8 mouse cellular contexts compared by ENCODE assay signal in genomic region chr2:146958951-146959821, GRCm38 (mm10). TPM values are rescaled to one million over a fixed set of nuclear protein-coding genes. Genes with fewer than 3 reads are reported as not detected.
DNase-seq lines count a peak whose midpoint lies in the region; ATAC-seq lines count a peak whose summit lies in the region.

No protein-coding gene starts in this region.

- H3K9ac ChIP-seq in heart, embryonic 14.5 days (ENCODE audit: low read length): peak overlapping the region; percentile 27; the same call in 1 of the 2 replicates
- H3K9ac ChIP-seq in liver, embryonic 11.5 days (ENCODE audit: low read depth, low read length): no peak overlapping the region

- H3K36me3 ChIP-seq in forebrain, embryonic 10.5 days (replicated peaks): peaks cover 6% of the 10 kb centered on the region; the same call in 1 of the 2 replicates
- H3K36me3 ChIP-seq in heart, embryonic 14.5 days (ENCODE audit: control insufficient read depth, insufficient read depth, low read length): no peaks in the 10 kb centered on the region
- H3K36me3 ChIP-seq in liver, embryonic 11.5 days (ENCODE audit: control insufficient read depth, insufficient read depth, low read length): peaks cover 2% of the 10 kb centered on the region; the same call in 1 of the 2 replicates
- peaks cover 2% of the 10 kb centered on the region; the same call in 1 of the 2 replicates for H3K36me3 ChIP-seq in splenic B cell, adult 2 months (ENCODE audit: control insufficient read depth, insufficient read depth, low read length, poor library complexity, severe bottlenecking)

- peak overlapping the region; percentile 35 for H3K4me3 ChIP-seq in forebrain, embryonic 10.5 days
- H3K4me3 ChIP-seq in heart, embryonic 14.5 days (ENCODE audit: control insufficient read depth in 1 of 2, insufficient read depth in 1 of 2, low read depth in 1 of 2, low read length in 2 of 2): peak overlapping the region; percentile 20 to 29; a peak in 3 of 4 replicates
- 0 out of 2 replicates have a peak overlapping the region, but pooled peaks have one; percentile 14 for H3K4me3 ChIP-seq in liver, embryonic 11.5 days (ENCODE audit: low read depth, low read length)

- peaks cover 74% of the 10 kb centered on the region for H3K27me3 ChIP-seq in forebrain, embryonic 10.5 days (ENCODE audit: poor library complexity, severe bottlenecking)
- H3K27me3 ChIP-seq in heart, embryonic 14.5 days (ENCODE audit: control insufficient read depth, insufficient read depth, low read length): no peaks in the 10 kb centered on the region
- no peaks in the 10 kb centered on the region for H3K27me3 ChIP-seq in liver, embryonic 11.5 days (replicated peaks; ENCODE audit: control insufficient read depth, insufficient read depth, low read length)
- no peaks in the 10 kb centered on the region for H3K27me3 ChIP-seq in splenic B cell, adult 2 months (ENCODE audit: control insufficient read depth, insufficient read depth, low read length, poor library complexity, severe bottlenecking)

- peak; percentile 84 for ATAC-seq in CD4-positive, CD25-positive, alpha-beta regulatory T cell, adult 4 months
- peak; percentile 35; the same call in 1 of the 2 replicates for ATAC-seq in heart, embryonic 14.5 days (ENCODE audit: insufficient number of reproducible peaks, insufficient read depth, low FRiP score, low read depth)
- peak; percentile 79 for ATAC-seq in liver, embryonic 11.5 days (replicated peaks; ENCODE audit: low FRiP score)

- H3K27ac ChIP-seq in forebrain, embryonic 10.5 days: peak overlapping the region; percentile 45
- no peak overlapping the region for H3K27ac ChIP-seq in heart, embryonic 14.5 days (replicated peaks in 1 of 2; ENCODE audit: control insufficient read depth in 1 of 2, insufficient read depth in 1 of 2, low read depth in 2 of 2, low read length in 2 of 2)
- no peak overlapping the region for H3K27ac ChIP-seq in liver, embryonic 11.5 days (ENCODE audit: low read depth, low read length)

- peaks cover 34% of the 10 kb centered on the region for H3K4me1 ChIP-seq in forebrain, embryonic 10.5 days
- H3K4me1 ChIP-seq in heart, embryonic 14.5 days (ENCODE audit: control insufficient read depth in 2 of 2, insufficient read depth in 2 of 2, low read length in 2 of 2): no peaks in the 10 kb centered on the region
- H3K4me1 ChIP-seq in liver, embryonic 11.5 days (replicated peaks; ENCODE audit: control insufficient read depth, insufficient read depth, low read length): no peaks in the 10 kb centered on the region

- under 1% methylated on average over 21 of the region's 21 CpGs for WGBS in forebrain, embryonic 10.5 days
- 4% methylated on average over 21 of the region's 21 CpGs for WGBS in heart, embryonic 14.5 days
- 4% methylated on average over 21 of the region's 21 CpGs for WGBS in liver, embryonic 11.5 days

- H3K4me2 ChIP-seq in heart, embryonic 14.5 days (ENCODE audit: low read length): peak overlapping the region; percentile 68
- H3K4me2 ChIP-seq in liver, embryonic 11.5 days: peak overlapping the region; percentile 54

- H3K9me3 ChIP-seq in forebrain, embryonic 10.5 days: peaks cover 7% of the 10 kb centered on the region; the same call in 1 of the 2 replicates
- no peaks in the 10 kb centered on the region for H3K9me3 ChIP-seq in heart, embryonic 14.5 days (ENCODE audit: control insufficient read depth, low read length)
- peaks cover 2% of the 10 kb centered on the region; the same call in 1 of the 2 replicates for H3K9me3 ChIP-seq in liver, embryonic 11.5 days (ENCODE audit: control insufficient read depth, low read length)

- peak; percentile 20 for DNase-seq in c-Kit-negative CD71-positive TER-119-positive erythroid progenitor cells, embryonic 14.5 days (ENCODE audit: low read depth, low spot score)
- DNase-seq in forebrain, embryonic 10.5 days (ENCODE audit: extremely low spot score, low spot score): peak; percentile 85
- peak; percentile 91 for DNase-seq in kidney, postnatal 10 days
- DNase-seq in liver, embryonic 11.5 days (ENCODE audit: low spot score): peak; percentile 79
- DNase-seq in naive thymus-derived CD4-positive, alpha-beta T cell, adult 2 months (ENCODE audit: low read depth): peak; percentile 79
- DNase-seq in splenic B cell, adult 2 months (ENCODE audit: low read depth, low spot score): peak; percentile 82

RNA-seq across cellular contexts. Expression of gene Xrn2, which starts 53.6 kb away (rescaled TPM):
- 100 to 1,000 TPM; 166 to 178 TPM for polyA plus RNA-seq in CD4-positive, CD25-positive, alpha-beta regulatory T cell, adult 4 months (2017; shearing (Covaris generic))
- 93.8 and 95.6 TPM in 2 replicates for polyA plus RNA-seq in forebrain, embryonic 10.5 days (2016; fragmentation: Nextera tagmentation; extraction: Ambion mirVana)
- 58.6 and 59.8 TPM in 2 replicates for polyA plus RNA-seq in heart, embryonic 14.5 days (2014; fragmentation: Nextera tagmentation; extraction: Ambion mirVana)
- polyA plus RNA-seq in liver, embryonic 11.5 days (2014; fragmentation: Nextera tagmentation; extraction: Ambion mirVana): 88.0 and 96.4 TPM in 2 replicates

Comparison
In these comparisons a context has a peak if more than half of its experiments do, and no peak if none do; other contexts are left out.
1. DNase-seq: peak in every context shown above with its lines; median percentile 91 in kidney, postnatal 10 days; 85 in forebrain, embryonic 10.5 days; 82 in splenic B cell, adult 2 months; 79 in liver, embryonic 11.5 days; 79 in naive thymus-derived CD4-positive, alpha-beta T cell, adult 2 months; 20 in c-Kit-negative CD71-positive TER-119-positive erythroid progenitor cells, embryonic 14.5 days.